Mouse (Mus musculus) liver, embryonic 14.5 days (tissue): ENCODE measurements around the gene Crct1. TPM values are rescaled to one million over a fixed set of nuclear protein-coding genes. Genes with fewer than 3 reads are reported as not detected.

Experiments used
- ATAC-seq: fragments of 200-750 bp; cut with Nextera tagmentation; 2 replicates; pipeline ENCODE4 v1.8.0; 2017; ENCODE audit warnings: moderate number of reproducible peaks, mild to moderate bottlenecking, moderate library complexity; ENCODE audit not compliant: insufficient read depth
- DNase-seq, 3 experiments: peaks; one replicate each; pipeline ENCODE4 v3.0.0-alpha.2; 2012 to 2013; ENCODE audit warnings: low read depth in 3 of 3, low spot score in 3 of 3
- H3K27ac ChIP-seq: fragments of 300-500 bp; sonication (generic); 2 replicates; pipeline ENCODE4 v1.5.1; 2014; ENCODE audit warnings: moderate library complexity, mild to moderate bottlenecking, control low read depth, inconsistent platforms
- H3K27me3 ChIP-seq: fragments of 300-500 bp; sonication (generic); 2 replicates; pipeline ENCODE4 v1.6.1; 2014; ENCODE audit warnings: mild to moderate bottlenecking, low read length, moderate library complexity; ENCODE audit not compliant: control insufficient read depth, insufficient read depth
- H3K36me3 ChIP-seq: fragments of 300-500 bp; sonication (generic); replicated peaks from 2 replicates; pipeline ENCODE4 v1.6.1; 2014; ENCODE audit warnings: low read depth; ENCODE audit not compliant: control insufficient read depth, insufficient read depth
- H3K4me1 ChIP-seq, 2 experiments: fragments of 200-500 bp in 1 of 2; fragments of 300-500 bp in 1 of 2; sonication (generic) in 1 of 2; replicated peaks; 2 replicates each; pipeline ENCODE4 v1.6.1; 2012 to 2014; ENCODE audit warnings: antibody characterized with exemption in 1 of 2, inconsistent platforms in 1 of 2, low read length in 1 of 2; ENCODE audit not compliant: control insufficient read depth in 2 of 2, insufficient read depth in 2 of 2
- H3K4me2 ChIP-seq: fragments of 300-500 bp; sonication (generic); 2 replicates; pipeline ENCODE4 v1.6.1; 2014; ENCODE audit warnings: low read depth, mild to moderate bottlenecking, control low read depth, moderate library complexity
- H3K4me3 ChIP-seq, 2 experiments: fragments of 200-500 bp in 1 of 2; fragments of 300-500 bp in 1 of 2; sonication (generic) in 1 of 2; 2 replicates each; pipeline ENCODE4 v1.5.1; 2012 to 2014; ENCODE audit warnings: low read depth in 2 of 2, low read length in 2 of 2, mild to moderate bottlenecking in 2 of 2, control low read depth in 1 of 2, inconsistent platforms in 1 of 2, moderate library complexity in 1 of 2; ENCODE audit not compliant: insufficient read depth in 1 of 2
- H3K9ac ChIP-seq: fragments of 300-500 bp; sonication (generic); replicated peaks from 2 replicates; pipeline ENCODE4 v1.6.1; 2014; ENCODE audit warnings: mild to moderate bottlenecking, control low read depth, moderate library complexity
- H3K9me3 ChIP-seq: fragments of 300-500 bp; sonication (generic); 2 replicates; pipeline ENCODE4 v1.6.1; 2016; ENCODE audit warnings: low read length, mixed read lengths; ENCODE audit not compliant: control insufficient read depth
- CTCF ChIP-seq: IDR thresholded peaks from 2 replicates; pipeline ENCODE4 v1.5.1; 2016; ENCODE audit warnings: antibody characterized with exemption, low read depth, control low read depth
- EP300 ChIP-seq: IDR thresholded peaks from 2 replicates; pipeline ENCODE4 v1.6.1; 2016; ENCODE audit warnings: antibody characterized with exemption, low read depth
- WGBS: fragments of 180-500 bp; shearing (Covaris S2); extraction: QIAGEN DNeasy Blood & Tissue Kit; methylation state at CpG from one replicate; pipeline ENCODE4 v1.1.7; 2014; ENCODE audit not compliant: insufficient replicate concordance; 5-methylcytosine and 5-hydroxymethylcytosine counted together
- polyA plus RNA-seq, 2 experiments: library from polyadenylated mRNA; depleted of rRNA in 1 of 2; stranded (reverse) in 1 of 2; unstranded in 1 of 2; fragments of >200 nt; fragmentation: Nextera tagmentation in 1 of 2; extraction: Ambion mirVana in 1 of 2; gene quantifications; 2 replicates each; pipeline versions ENCODE4 v1.2.1 to v1.2.3; 2012 to 2014

The Crct1 gene
- polyA plus RNA-seq, 2 experiments: not detected

- Histone ChIP-seq H3K4me1 (no peaks in the 10 kb centered on the region), H3K9me3 (no peaks in the 10 kb centered on the region), H3K9ac (no peak overlapping the region), H3K4me2 (no peak overlapping the region), H3K4me3 (no peak overlapping the region), H3K27ac (no peak overlapping the region), H3K27me3 (no peaks in the 10 kb centered on the region), H3K36me3 (no peaks in the 10 kb centered on the region)
- TF ChIP-seq EP300 (no peak), CTCF (no peak)
- 55% methylated on average over 4 of the region's 4 CpGs for WGBS
- DNase-seq (no peak), ATAC-seq (no peak)
Measured at GRCm38 (mm10) chr3:93002843-93003242, 12.6 kb downstream of the Crct1 start.

- DNase-seq (no peak), ATAC-seq (no peak)
- Histone ChIP-seq H3K4me3 (no peak overlapping the region), H3K4me2 (no peak overlapping the region), H3K4me1 (no peaks in the 10 kb centered on the region), H3K9me3 (no peaks in the 10 kb centered on the region), H3K27ac (no peak overlapping the region), H3K27me3 (no peaks in the 10 kb centered on the region), H3K36me3 (no peaks in the 10 kb centered on the region), H3K9ac (no peak overlapping the region)
- 56% methylated on average over 3 of the region's 3 CpGs for WGBS
- TF ChIP-seq CTCF (no peak), EP300 (no peak)
Measured at GRCm38 (mm10) chr3:93000621-93001020, 14.9 kb downstream of the Crct1 start.

GRCm38 (mm10) chr3:92998691-92999090, 16.8 kb downstream of the Crct1 start:
- no peak overlapping the region for H3K27ac ChIP-seq
- no peak for ATAC-seq
- TF ChIP-seq CTCF (peak; percentile 84), EP300 (no peak)

GRCm38 (mm10) chr3:92991926-92992325, 23.6 kb downstream of the Crct1 start, which contains the start of gene Lce3f:
Lce3f (plus strand) TSS chr3:92992226.
- ATAC-seq (no peak), DNase-seq (no peak)

More at GRCm38 (mm10) chr3:92998691-92999090, 16.8 kb downstream of the Crct1 start:
- Histone ChIP-seq H3K4me1 (no peaks in the 10 kb centered on the region), H3K9me3 (no peaks in the 10 kb centered on the region), H3K9ac (no peak overlapping the region), H3K4me2 (no peak overlapping the region), H3K27me3 (no peaks in the 10 kb centered on the region), H3K36me3 (no peaks in the 10 kb centered on the region), H3K4me3 (no peak overlapping the region)
- WGBS: 4% methylated on average over 7 of the region's 7 CpGs
- DNase-seq: peak in 1 of 3 experiments; percentile 3

GRCm38 (mm10) chr3:92978484-92978883, 37.0 kb downstream of the Crct1 start:
- no peak for TF ChIP-seq CTCF
- TF ChIP-seq EP300: no peak
- DNase-seq: no peak
- H3K9me3 ChIP-seq: no peaks in the 10 kb centered on the region
- no peaks in the 10 kb centered on the region for H3K4me1 ChIP-seq
- no peak overlapping the region for H3K4me2 ChIP-seq
- ATAC-seq: no peak
- H3K27me3 ChIP-seq: no peaks in the 10 kb centered on the region
- H3K9ac ChIP-seq: no peak overlapping the region
- no peak overlapping the region for H3K27ac ChIP-seq
- H3K36me3 ChIP-seq: no peaks in the 10 kb centered on the region
- H3K4me3 ChIP-seq: no peak overlapping the region
- 53% methylated on average over 2 of the region's 2 CpGs for WGBS

More at GRCm38 (mm10) chr3:92991926-92992325, 23.6 kb downstream of the Crct1 start, which contains the start of gene Lce3f:
- Histone ChIP-seq H3K27me3 (no peaks in the 10 kb centered on the region), H3K4me2 (no peak within 1 kb of the TSS), H3K9ac (no peak within 1 kb of the TSS), H3K4me3 (no peak within 1 kb of the TSS), H3K9me3 (no peaks in the 10 kb centered on the region), H3K4me1 (no peaks in the 10 kb centered on the region), H3K36me3 (no peaks in the 10 kb centered on the region), H3K27ac (no peak within 1 kb of the TSS)
- TF ChIP-seq EP300: no peak
- no peak for TF ChIP-seq CTCF
